Mouse (Mus musculus): ENCODE data around the gene Hand1. TPM values are rescaled to one million over a fixed set of nuclear protein-coding genes. Genes with fewer than 3 reads are reported as not detected.

Hand1 gene
- polyA plus RNA-seq, 1 experiment from 2014 or later: 106 TPM

DNA sequence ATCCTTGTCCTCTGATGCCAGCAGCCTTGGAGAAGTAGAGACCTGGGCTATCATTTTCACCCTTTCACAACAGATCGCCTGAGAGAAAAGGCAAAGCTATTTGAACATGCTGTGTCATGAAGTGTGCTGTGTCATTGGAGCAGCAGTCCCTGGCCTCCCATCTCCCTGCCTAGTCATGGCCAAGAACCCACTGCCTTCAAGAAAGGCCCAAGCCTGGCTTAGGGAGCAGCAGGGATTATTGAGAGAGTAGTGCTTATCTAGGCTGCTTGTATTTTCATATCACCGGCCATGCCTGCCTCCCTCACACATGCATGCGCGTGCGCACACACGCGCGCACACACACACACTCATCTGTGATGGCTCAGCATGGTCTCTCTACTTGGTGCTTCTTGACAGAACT is 20.4 kb downstream of the Hand1 start:
- DNase-seq (ENCODE audit: low spot score): no peak
- H3K27me3 ChIP-seq (ENCODE audit: insufficient read depth, poor library complexity, severe bottlenecking): no peaks in the 10 kb centered on the region
- H3K9me3 ChIP-seq: no peaks in the 10 kb centered on the region
- peaks cover 52% of the 10 kb centered on the region for H3K36me3 ChIP-seq
- H3K27ac ChIP-seq: no peak overlapping the region
- 89% methylated on average over 8 of the region's 8 CpGs for WGBS
- H3K4me1 ChIP-seq: peaks cover 17% of the 10 kb centered on the region
- H3K4me3 ChIP-seq: no peak overlapping the region

DNA sequence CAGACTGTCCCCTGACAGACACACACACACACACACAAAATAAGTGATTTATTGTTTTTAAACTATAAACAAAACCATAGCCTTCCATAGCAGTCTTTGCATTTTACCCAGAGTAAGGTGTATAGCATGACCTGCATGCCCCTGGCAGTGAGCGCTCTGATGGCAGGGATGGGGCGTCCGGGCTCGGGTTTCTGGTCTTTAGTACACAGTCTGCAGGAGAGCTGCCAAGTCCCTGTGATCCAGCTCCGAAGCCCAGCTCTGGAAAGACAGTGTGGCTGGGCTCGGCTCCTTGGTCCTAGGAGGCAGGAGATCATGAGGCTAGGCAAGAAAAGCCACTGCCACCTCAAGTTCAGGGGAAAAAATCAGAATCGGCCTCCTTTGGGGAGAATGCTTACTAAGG is 21.6 kb downstream of the Hand1 start:
- Histone ChIP-seq H3K9me3 (no peaks in the 10 kb centered on the region), H3K27ac (no peak overlapping the region), H3K27me3 (ENCODE audit: insufficient read depth, poor library complexity, severe bottlenecking) (no peaks in the 10 kb centered on the region), H3K4me3 (no peak overlapping the region), H3K4me1 (peaks cover 24% of the 10 kb centered on the region), H3K36me3 (peaks cover 62% of the 10 kb centered on the region)
- DNase-seq (ENCODE audit: low spot score): no peak
- 87% methylated on average over 7 of the region's 7 CpGs for WGBS

DNA sequence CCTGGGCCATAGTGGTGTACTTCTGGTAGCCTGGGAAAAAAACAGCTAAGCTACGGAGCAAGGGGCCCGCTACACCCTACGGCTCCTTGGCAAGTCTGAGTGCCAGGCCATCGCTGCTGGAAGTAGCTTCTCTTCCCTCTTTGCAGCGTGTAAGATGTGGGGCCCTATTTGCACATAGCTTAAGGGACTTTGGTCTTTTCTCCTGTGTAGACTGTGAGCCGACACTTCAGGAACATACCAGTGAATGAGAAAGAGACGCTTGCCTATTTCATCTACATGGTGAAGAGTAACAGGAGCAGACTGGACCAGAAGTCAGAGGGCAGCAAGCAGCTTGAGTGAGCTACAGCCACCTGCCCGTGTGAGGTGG is 22.9 kb downstream of the Hand1 start:
- no peak for DNase-seq (ENCODE audit: low spot score)
- 90% methylated on average over 8 of the region's 8 CpGs for WGBS
- Histone ChIP-seq H3K27me3 (ENCODE audit: insufficient read depth, poor library complexity, severe bottlenecking) (no peaks in the 10 kb centered on the region), H3K9me3 (no peaks in the 10 kb centered on the region), H3K4me1 (peaks cover 25% of the 10 kb centered on the region), H3K36me3 (peaks cover 63% of the 10 kb centered on the region), H3K4me3 (no peak overlapping the region), H3K27ac (no peak overlapping the region)

DNA sequence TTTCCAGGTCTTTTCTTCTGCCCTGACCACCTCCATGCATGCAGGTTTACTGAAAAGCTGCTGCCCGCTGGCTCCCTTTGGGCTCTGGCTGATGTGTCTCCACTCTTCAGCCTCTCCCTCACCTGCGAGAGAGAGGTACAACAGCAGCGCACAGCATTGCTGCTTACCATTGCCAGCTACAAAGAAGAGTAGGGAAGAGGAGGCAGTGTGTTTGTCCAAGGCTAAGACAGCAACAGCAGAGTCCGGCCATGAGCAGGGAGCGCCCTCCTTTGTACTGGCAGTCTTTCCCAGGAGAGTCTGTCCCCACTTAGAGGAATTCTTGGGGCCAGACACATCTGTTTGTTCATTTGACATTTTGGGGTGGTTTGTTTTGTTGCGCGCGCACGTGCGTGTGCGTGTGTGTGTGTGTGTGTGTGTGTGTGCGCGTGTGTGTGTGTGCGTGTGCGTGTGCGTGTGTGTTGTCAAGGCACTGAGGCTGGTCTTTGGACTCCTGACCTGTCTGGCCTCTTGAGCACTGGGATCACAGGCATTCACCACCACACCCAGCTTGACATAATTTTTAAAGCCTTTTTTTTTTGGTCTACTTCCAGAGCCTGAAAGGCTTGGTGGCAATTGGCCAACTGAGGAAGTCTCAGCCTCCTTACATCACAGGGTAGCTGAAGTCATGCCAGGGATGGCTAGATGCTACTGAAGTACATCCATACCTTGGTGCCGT is 23.4 kb downstream of the Hand1 start:
- 94% methylated on average over 17 of the region's 17 CpGs for WGBS
- Histone ChIP-seq H3K27ac (no peak overlapping the region), H3K4me3 (no peak overlapping the region), H3K36me3 (peaks cover 63% of the 10 kb centered on the region), H3K27me3 (ENCODE audit: insufficient read depth, poor library complexity, severe bottlenecking) (no peaks in the 10 kb centered on the region), H3K4me1 (peaks cover 25% of the 10 kb centered on the region), H3K9me3 (no peaks in the 10 kb centered on the region)
- DNase-seq (ENCODE audit: low spot score): no peak

DNA sequence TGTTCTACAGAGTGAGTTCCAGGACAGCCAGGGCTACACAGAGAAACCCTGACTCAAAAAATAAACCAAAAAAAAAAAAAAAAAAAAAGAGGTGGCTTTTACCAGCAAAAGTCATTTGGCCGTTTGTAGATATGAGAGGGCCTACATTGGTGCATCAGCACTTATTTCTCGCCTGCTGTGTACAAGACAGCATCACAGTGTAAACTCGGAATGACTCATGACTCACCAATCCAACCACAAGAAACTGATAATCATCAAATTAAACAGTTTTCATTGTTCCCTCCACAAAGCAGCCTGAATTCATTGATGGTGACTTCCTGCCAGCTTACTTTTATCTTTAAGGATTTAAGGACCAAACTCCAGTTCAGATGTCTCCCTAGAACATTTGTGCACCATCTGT is 27.6 kb downstream of the Hand1 start:
- DNase-seq (ENCODE audit: low spot score): no peak
- Histone ChIP-seq H3K36me3 (peaks cover 40% of the 10 kb centered on the region), H3K9me3 (no peaks in the 10 kb centered on the region), H3K27me3 (ENCODE audit: insufficient read depth, poor library complexity, severe bottlenecking) (no peaks in the 10 kb centered on the region), H3K27ac (no peak overlapping the region), H3K4me1 (peaks cover 39% of the 10 kb centered on the region), H3K4me3 (no peak overlapping the region)
- 78% methylated on average over 3 of the region's 3 CpGs for WGBS

DNA sequence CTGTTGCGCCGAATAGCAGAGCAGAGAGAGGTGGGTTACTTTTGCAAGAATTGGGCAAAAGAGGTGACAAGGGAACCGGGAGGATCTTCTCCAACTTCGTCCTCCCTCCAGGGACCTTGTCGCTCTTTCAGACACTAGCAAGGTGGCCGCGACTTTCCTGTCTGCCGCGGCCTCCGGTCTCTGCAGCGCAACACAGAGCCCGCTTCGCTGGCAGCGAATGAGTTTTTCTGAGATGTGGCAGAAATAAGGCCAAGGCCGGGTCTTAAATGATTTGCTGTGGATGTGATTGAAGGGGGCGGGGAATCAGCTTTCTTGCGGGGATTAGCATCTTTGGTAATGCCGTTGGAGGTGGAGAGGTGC is 30.1 kb downstream of the Hand1 start:
- Histone ChIP-seq H3K27me3 (ENCODE audit: insufficient read depth, poor library complexity, severe bottlenecking) (no peaks in the 10 kb centered on the region), H3K36me3 (peaks cover 14% of the 10 kb centered on the region), H3K4me1 (peaks cover 36% of the 10 kb centered on the region), H3K9me3 (no peaks in the 10 kb centered on the region), H3K27ac (peak overlapping the region; percentile 95), H3K4me3 (peak overlapping the region; percentile 86)
- WGBS: under 1% methylated on average over 18 of the region's 18 CpGs
- no peak for DNase-seq (ENCODE audit: low spot score)

DNA sequence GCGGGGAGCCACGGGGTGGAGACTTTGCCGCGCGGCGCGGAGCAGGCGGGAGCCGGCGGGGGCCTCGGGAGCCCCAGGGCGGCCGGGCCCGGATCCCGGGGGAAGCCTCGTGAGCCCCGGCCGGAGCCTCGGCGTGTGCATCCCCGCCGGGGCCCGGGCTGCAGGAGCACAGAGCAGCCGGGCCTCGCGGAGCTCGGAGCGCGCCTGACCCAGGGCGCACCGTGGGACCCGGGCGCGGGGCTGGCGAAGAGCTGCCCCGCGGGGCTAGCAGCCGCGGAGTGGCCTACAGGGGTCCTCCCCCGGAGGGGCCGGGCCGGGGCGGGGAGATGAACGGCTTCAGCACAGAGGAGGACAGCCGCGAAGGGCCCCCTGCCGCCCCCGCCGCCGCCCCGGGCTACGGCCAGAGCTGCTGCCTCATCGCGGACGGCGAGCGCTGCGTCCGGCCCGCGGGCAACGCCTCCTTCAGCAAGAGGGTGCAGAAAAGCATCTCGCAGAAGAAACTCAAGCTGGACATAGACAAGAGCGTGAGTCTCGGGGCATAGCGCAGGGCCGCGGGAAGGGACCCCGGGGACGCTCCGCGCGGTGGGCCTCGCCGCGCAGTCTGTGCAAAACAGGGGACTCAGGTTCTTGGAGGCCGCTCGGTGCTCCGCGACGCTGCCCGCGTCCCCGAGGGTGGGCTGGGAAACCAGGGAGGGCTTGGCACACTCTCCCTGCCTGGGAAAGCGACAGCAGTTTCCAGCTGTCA is 30.7 kb downstream of the Hand1 start:
- under 1% methylated on average over 85 of the region's 85 CpGs for WGBS
- Histone ChIP-seq H3K36me3 (peaks cover 11% of the 10 kb centered on the region), H3K4me1 (peaks cover 33% of the 10 kb centered on the region), H3K9me3 (no peaks in the 10 kb centered on the region), H3K27me3 (ENCODE audit: insufficient read depth, poor library complexity, severe bottlenecking) (no peaks in the 10 kb centered on the region), H3K27ac (peak overlapping the region; percentile 95), H3K4me3 (peak overlapping the region; percentile 86)
- peak; percentile 84 for DNase-seq (ENCODE audit: low spot score)

DNA sequence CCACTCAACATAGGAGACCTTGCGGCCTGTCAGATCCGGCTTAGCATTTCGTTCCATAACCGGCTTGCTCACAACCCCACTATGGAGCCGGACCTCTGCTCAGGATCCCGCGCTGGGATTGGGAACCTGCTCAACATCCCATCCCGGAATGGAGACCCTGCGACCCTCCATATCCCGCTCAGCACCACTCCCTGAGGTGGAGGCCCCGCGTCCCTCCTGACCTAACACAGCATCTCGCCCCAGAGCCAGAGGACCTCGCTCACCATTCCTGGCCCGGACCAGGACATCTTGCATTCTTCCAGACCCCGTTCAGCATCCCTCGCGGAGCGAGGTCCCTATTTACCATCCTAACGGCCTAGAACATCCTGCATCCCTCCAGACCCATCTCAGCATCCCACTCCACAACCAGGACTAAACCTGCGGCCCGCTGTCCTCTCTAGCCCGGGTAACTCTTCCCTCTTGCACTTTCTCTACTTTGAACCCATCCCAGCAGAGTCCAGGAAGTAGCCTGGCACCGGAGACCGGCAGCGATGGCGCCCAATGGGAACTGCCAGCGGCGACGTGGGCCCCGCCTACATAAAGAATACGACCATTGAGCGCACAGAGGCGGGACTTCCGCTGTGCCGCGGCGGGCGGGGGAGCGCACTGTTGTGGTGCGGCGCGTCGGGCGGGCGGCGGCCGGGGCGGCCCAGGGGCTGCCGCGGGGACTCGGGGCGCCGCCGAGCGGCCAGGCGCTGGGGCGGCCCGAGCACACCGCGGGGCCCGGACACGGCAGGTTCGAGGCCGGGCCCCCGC is 31.4 kb downstream of the Hand1 start, which contains the start of gene Sap30l:
Sap30l (plus strand) TSS at position 667 of the 795 bp plus-strand sequence.
- DNase-seq (ENCODE audit: low spot score): peak; percentile 98
- H3K9me3 ChIP-seq: no peaks in the 10 kb centered on the region
- H3K4me1 ChIP-seq: peaks cover 28% of the 10 kb centered on the region
- 1% methylated on average over 66 of the region's 66 CpGs for WGBS
- H3K27ac ChIP-seq: peak within 1 kb of the TSS; percentile 95
- H3K4me3 ChIP-seq: peak within 1 kb of the TSS; percentile 86
- no peaks in the 10 kb centered on the region for H3K27me3 ChIP-seq (ENCODE audit: insufficient read depth, poor library complexity, severe bottlenecking)
- peaks cover 3% of the 10 kb centered on the region for H3K36me3 ChIP-seq

DNA sequence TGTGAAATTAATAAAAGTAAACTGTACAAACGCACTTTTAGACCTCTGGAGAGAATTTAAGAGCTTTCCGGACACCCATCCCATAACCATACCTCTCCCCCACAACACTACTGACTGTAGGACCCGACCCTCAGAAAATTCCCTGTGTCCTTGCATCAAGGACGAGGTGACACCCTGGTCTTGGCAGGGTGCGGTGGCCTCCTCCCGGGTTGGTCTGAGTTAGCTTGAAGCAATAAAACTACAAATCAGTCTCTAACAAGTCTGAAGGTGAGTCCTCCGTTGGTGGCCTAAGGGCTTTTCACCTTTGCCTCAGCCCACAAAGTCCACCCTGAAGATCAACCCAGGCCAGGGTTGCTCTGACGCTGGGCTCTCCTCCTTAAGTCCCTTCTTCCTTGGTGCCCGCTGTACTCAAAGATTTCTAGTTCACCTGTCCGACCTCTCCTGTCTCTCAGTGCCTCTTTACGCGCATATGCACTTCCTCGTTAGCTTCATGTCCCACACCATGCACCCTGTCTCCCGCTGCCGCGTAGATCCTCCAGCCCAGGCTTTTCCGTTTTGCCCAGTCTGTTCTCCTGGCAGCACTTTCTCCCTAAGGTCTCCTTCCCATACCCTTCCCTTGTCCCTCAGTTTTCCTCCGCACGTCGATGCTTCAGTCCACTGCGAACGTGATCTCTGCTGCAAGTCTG is 32.2 kb downstream of the Hand1 start:
- Histone ChIP-seq H3K27ac (peak overlapping the region; percentile 95), H3K36me3 (no peaks in the 10 kb centered on the region), H3K4me3 (peak overlapping the region; percentile 86), H3K4me1 (peaks cover 26% of the 10 kb centered on the region), H3K27me3 (ENCODE audit: insufficient read depth, poor library complexity, severe bottlenecking) (no peaks in the 10 kb centered on the region), H3K9me3 (no peaks in the 10 kb centered on the region)
- DNase-seq (ENCODE audit: low spot score): no peak
- WGBS: 12% methylated on average over 22 of the region's 22 CpGs

DNA sequence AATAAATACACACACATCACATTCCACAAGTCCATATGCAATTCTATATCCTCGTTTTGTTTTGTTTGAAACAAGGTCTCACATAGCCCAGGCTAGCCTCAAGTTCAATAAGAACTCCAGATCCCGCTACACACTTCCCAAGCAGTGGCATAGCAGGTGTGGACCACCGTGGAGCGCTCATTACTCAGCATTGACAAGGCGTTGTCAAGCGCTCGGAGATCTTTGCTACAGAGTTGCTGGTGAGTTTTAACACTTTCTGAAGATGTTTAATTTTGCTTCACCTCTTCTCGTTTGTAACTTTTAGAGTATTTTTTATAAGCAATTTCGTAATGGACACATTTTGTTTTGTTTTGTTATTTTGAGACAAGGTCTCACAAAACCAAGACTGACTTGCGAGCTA is 33.2 kb downstream of the Hand1 start:
- H3K4me3 ChIP-seq: no peak overlapping the region
- H3K9me3 ChIP-seq: no peaks in the 10 kb centered on the region
- no peaks in the 10 kb centered on the region for H3K27me3 ChIP-seq (ENCODE audit: insufficient read depth, poor library complexity, severe bottlenecking)
- no peak overlapping the region for H3K27ac ChIP-seq
- WGBS: 83% methylated on average over 10 of the region's 10 CpGs
- H3K4me1 ChIP-seq: peaks cover 28% of the 10 kb centered on the region
- no peaks in the 10 kb centered on the region for H3K36me3 ChIP-seq
- DNase-seq (ENCODE audit: low spot score): no peak

DNA sequence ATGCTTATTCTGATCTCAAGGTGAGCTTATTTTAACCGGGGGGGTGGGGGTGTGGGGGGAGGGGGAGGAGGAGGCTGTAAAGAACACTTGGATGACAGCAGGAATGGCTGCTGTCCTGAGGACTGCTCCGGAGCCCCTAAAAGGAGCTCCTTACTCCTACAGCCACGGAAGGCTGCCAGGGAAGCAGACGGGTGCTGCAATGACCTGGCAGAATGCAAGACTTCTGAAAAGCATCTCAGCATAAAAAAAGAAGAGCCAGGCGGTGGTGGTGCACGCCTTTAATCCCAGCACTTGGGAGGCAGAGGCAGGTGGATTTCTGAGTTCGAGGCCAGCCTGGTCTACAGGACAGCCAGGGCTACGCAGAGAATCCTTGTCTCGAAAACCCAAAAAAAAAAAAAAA is 34.8 kb downstream of the Hand1 start:
- Histone ChIP-seq H3K27ac (no peak overlapping the region), H3K36me3 (no peaks in the 10 kb centered on the region), H3K4me1 (peaks cover 19% of the 10 kb centered on the region), H3K27me3 (ENCODE audit: insufficient read depth, poor library complexity, severe bottlenecking) (no peaks in the 10 kb centered on the region), H3K4me3 (no peak overlapping the region), H3K9me3 (no peaks in the 10 kb centered on the region)
- no peak for DNase-seq (ENCODE audit: low spot score)
- WGBS: 75% methylated on average over 9 of the region's 9 CpGs

DNA sequence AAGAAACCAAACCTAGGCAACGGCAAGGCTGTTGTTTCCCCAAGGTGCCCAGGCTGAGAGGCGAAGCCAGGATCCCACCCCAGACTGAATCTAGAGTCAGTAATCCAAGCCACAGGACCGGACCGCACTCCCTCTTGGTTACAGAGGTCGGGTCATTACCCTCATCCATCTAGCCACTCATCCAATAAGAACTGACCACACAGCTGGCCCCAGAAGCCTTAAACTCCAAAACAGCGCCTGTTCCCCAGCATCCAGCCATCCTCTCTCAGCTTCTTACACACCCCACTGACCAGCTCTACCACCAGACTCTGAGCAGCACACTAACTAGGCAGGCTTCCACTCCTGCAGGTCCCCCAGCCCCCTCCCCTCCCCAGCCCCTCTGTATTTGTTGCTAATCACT is 37.5 kb downstream of the Hand1 start:
- Histone ChIP-seq H3K27ac (no peak overlapping the region), H3K27me3 (ENCODE audit: insufficient read depth, poor library complexity, severe bottlenecking) (no peaks in the 10 kb centered on the region), H3K36me3 (no peaks in the 10 kb centered on the region), H3K9me3 (no peaks in the 10 kb centered on the region), H3K4me3 (no peak overlapping the region), H3K4me1 (peaks cover 5% of the 10 kb centered on the region)
- DNase-seq (ENCODE audit: low spot score): no peak
- 72% methylated on average over 6 of the region's 6 CpGs for WGBS
